Mouse (Mus musculus): Measurements from ENCODE around the gene Nsa2. TPM values are rescaled to one million over a fixed set of nuclear protein-coding genes. Genes with fewer than 3 reads are reported as not detected.

The Nsa2 gene
- polyA plus RNA-seq, 2 experiments = 36.2 to 38.2 TPM

DNA sequence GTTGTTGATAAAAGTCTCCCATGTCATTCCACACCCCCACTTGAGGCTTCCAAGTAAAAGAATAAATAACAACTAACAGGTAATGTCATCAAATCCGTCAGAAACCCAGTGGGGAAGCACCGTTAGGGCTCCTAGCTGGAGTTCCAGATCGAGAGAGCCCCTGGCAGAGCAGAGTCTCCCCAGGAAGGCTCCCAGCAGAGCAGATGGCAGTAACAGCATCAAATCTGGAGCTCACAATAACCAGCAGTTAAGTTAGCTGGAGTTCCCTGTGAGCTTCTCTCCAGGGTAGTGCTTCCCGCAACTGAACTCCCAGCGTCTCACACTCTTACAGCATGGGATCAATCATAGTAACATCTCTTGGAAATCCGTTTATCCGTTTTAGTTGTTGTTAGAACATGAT, 32.7 kb downstream of the Nsa2 start:
- no peak overlapping the region for H3K4me3 ChIP-seq (ENCODE audit: insufficient read depth in 1 of 2, low read depth in 2 of 2, low read length in 2 of 2)
- H3K27ac ChIP-seq = no peak overlapping the region
- no peak overlapping the region for H3K9ac ChIP-seq (replicated peaks)
- H3K36me3 ChIP-seq (replicated peaks; ENCODE audit: control insufficient read depth, insufficient read depth, low read depth) = no peaks in the 10 kb centered on the region
- TF ChIP-seq CTCF (IDR thresholded peaks at IDR 0.05; ENCODE audit: low read depth) = no peak
- TF ChIP-seq EP300 (IDR thresholded peaks at IDR 0.05; ENCODE audit: low read depth) = no peak
- ATAC-seq (ENCODE audit: insufficient read depth) (no peak), DNase-seq (ENCODE audit: low read depth in 3 of 3, low spot score in 3 of 3) (no peak)
- 76% methylated on average over 7 of the region's 7 CpGs for WGBS (ENCODE audit: insufficient replicate concordance)
- no peaks in the 10 kb centered on the region for H3K27me3 ChIP-seq (ENCODE audit: control insufficient read depth, insufficient read depth, low read length)
- no peaks in the 10 kb centered on the region for H3K9me3 ChIP-seq (ENCODE audit: control insufficient read depth, low read length)
- H3K4me2 ChIP-seq (ENCODE audit: low read depth) = no peak overlapping the region
- no peaks in the 10 kb centered on the region for H3K4me1 ChIP-seq (replicated peaks; ENCODE audit: control insufficient read depth in 2 of 2, insufficient read depth in 2 of 2, low read length in 1 of 2)

DNA sequence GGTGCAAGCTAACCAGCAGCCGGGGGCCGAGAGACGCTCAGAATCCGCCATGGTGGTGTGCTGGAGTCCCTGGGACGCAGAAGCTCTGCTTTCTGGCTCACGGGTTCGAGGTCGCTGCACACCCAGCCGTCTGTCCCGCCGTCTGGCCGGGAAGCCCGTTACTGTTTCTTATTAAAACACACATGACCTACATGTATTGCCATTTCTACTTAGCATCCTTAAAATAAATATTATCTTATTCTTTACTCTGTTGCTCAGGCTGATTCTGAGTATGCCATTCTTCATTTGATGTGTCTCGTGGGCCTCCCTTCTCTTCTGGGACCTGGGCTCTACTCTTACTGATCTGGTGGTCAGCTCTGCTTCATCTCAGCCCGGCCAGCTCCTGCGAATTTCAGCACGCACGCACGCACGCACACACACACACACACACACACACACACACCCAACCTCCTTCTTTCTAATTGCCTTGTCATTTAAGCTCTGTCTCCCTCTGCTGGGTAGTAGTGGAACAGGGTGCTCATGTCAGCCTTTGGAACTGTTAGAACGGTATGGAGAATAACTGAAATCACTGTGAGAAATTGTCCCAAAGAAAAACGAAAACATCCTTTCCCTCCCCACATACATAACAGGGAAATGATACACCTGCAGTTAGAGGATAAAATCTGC, 38.4 kb downstream of the Nsa2 start, which contains the start of gene Gm6169:
Gm6169 (minus strand) TSS at position 51 of the 666 bp plus-strand sequence.
- no peaks in the 10 kb centered on the region for H3K4me1 ChIP-seq (replicated peaks; ENCODE audit: control insufficient read depth in 2 of 2, insufficient read depth in 2 of 2, low read length in 1 of 2)
- WGBS (ENCODE audit: insufficient replicate concordance) = 75% methylated on average over 22 of the region's 22 CpGs
- H3K4me2 ChIP-seq (ENCODE audit: low read depth) = no peak within 1 kb of the TSS
- TF ChIP-seq CTCF (IDR thresholded peaks at IDR 0.05; ENCODE audit: low read depth) (peak; percentile 83), EP300 (IDR thresholded peaks at IDR 0.05; ENCODE audit: low read depth) (no peak)
- no peak within 1 kb of the TSS for H3K9ac ChIP-seq (replicated peaks)
- H3K27me3 ChIP-seq (ENCODE audit: control insufficient read depth, insufficient read depth, low read length) = no peaks in the 10 kb centered on the region
- H3K4me3 ChIP-seq (ENCODE audit: insufficient read depth in 1 of 2, low read depth in 2 of 2, low read length in 2 of 2) = no peak within 1 kb of the TSS
- no peaks in the 10 kb centered on the region for H3K9me3 ChIP-seq (ENCODE audit: control insufficient read depth, low read length)
- H3K27ac ChIP-seq = no peak within 1 kb of the TSS
- H3K36me3 ChIP-seq (replicated peaks; ENCODE audit: control insufficient read depth, insufficient read depth, low read depth) = no peaks in the 10 kb centered on the region
- peak in 1 of 3 experiments; percentile 29 for DNase-seq (ENCODE audit: low read depth in 3 of 3, low spot score in 3 of 3)
- 0 out of 2 replicates have a peak, but pooled peaks have one; percentile 28 for ATAC-seq (ENCODE audit: insufficient read depth)

DNA sequence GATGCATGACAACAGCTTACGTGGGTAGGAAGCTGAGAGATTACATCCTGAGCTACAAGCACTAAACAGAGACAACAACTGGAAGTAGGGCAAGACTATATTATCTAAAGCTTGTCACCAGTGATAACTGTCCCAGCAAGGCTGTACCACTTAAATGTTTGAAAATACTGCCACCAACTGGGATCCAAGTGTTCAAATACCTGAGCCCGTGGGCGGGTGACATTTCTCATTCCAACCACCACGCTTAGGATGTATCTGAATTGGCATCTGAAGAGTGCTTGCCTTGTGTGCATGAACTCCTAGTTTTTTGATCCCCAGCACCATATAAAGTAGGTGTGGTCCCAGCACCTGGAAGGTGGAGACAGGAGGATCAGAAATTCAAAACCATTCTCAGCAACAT, 42.0 kb downstream of the Nsa2 start:
- WGBS (ENCODE audit: insufficient replicate concordance) = 68% methylated on average over 4 of the region's 4 CpGs
- TF ChIP-seq EP300 (IDR thresholded peaks at IDR 0.05; ENCODE audit: low read depth) = no peak
- H3K36me3 ChIP-seq (replicated peaks; ENCODE audit: control insufficient read depth, insufficient read depth, low read depth) = no peaks in the 10 kb centered on the region
- H3K27me3 ChIP-seq (ENCODE audit: control insufficient read depth, insufficient read depth, low read length) = no peaks in the 10 kb centered on the region
- no peaks in the 10 kb centered on the region for H3K4me1 ChIP-seq (replicated peaks; ENCODE audit: control insufficient read depth in 2 of 2, insufficient read depth in 2 of 2, low read length in 1 of 2)
- no peak overlapping the region for H3K4me3 ChIP-seq (ENCODE audit: insufficient read depth in 1 of 2, low read depth in 2 of 2, low read length in 2 of 2)
- no peak for ATAC-seq (ENCODE audit: insufficient read depth)
- no peak for DNase-seq (ENCODE audit: low read depth in 3 of 3, low spot score in 3 of 3)
- no peaks in the 10 kb centered on the region for H3K9me3 ChIP-seq (ENCODE audit: control insufficient read depth, low read length)
- H3K27ac ChIP-seq = no peak overlapping the region
- H3K9ac ChIP-seq (replicated peaks) = no peak overlapping the region
- H3K4me2 ChIP-seq (ENCODE audit: low read depth) = no peak overlapping the region

DNA sequence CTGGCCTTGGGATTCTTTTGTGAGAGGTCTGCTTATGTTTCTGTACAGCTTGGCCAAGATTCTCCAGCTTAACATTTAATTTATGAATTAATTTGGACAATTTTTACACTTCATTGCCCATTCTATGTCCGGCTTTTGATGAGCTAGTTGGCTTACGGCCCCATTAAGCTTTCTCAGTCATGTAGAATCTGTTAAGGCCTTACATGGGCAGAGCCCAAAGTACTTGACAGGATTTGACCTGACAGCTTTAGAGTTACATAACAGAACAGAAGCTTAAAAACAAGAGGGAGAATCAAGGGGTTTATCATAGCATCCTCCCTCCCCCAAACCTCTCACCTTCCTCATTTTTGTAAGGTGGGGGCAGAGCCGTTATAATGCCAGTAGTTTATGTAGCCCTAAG, 49.6 kb downstream of the Nsa2 start:
- DNase-seq (ENCODE audit: low read depth in 3 of 3, low spot score in 3 of 3) = no peak
- TF ChIP-seq EP300 (IDR thresholded peaks at IDR 0.05; ENCODE audit: low read depth) (no peak), CTCF (IDR thresholded peaks at IDR 0.05; ENCODE audit: low read depth) (no peak)
- H3K4me1 ChIP-seq (replicated peaks; ENCODE audit: control insufficient read depth in 2 of 2, insufficient read depth in 2 of 2, low read length in 1 of 2) = peaks cover 8 to 9% of the 10 kb centered on the region in 2 experiments; a peak in 3 of 4 replicates
- no peak overlapping the region for H3K27ac ChIP-seq
- H3K27me3 ChIP-seq (ENCODE audit: control insufficient read depth, insufficient read depth, low read length) = no peaks in the 10 kb centered on the region
- no peaks in the 10 kb centered on the region for H3K9me3 ChIP-seq (ENCODE audit: control insufficient read depth, low read length)
- 75% methylated on average over 3 of the region's 3 CpGs for WGBS (ENCODE audit: insufficient replicate concordance)
- H3K9ac ChIP-seq (replicated peaks) = no peak overlapping the region
- no peak for ATAC-seq (ENCODE audit: insufficient read depth)
- H3K36me3 ChIP-seq (replicated peaks; ENCODE audit: control insufficient read depth, insufficient read depth, low read depth) = no peaks in the 10 kb centered on the region
- no peak overlapping the region for H3K4me2 ChIP-seq (ENCODE audit: low read depth)
- H3K4me3 ChIP-seq (ENCODE audit: insufficient read depth in 1 of 2, low read depth in 2 of 2, low read length in 2 of 2) = no peak overlapping the region

DNA sequence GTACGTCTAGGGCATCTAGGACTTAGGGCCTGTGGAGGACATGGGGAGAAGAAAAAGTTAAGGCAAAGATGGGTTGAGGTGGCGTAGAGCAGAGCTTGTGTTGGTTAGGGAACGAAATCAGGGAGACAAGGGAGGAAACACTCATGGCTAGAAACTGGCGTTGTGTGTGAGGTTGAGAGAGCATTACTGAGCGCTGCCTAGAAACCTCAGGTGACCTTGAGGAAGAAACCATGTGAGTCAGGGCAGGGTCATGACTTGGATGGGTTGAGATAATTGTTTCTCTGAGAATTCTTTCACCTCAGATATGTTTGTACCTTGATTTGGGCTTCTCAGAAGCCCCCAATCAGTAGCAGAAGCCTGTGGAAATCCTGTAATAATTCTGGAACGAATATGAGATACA, 50.3 kb downstream of the Nsa2 start:
- no peak overlapping the region for H3K4me3 ChIP-seq (ENCODE audit: insufficient read depth in 1 of 2, low read depth in 2 of 2, low read length in 2 of 2)
- peaks cover 13 to 15% of the 10 kb centered on the region in 2 experiments for H3K4me1 ChIP-seq (replicated peaks; ENCODE audit: control insufficient read depth in 2 of 2, insufficient read depth in 2 of 2, low read length in 1 of 2)
- TF ChIP-seq CTCF (IDR thresholded peaks at IDR 0.05; ENCODE audit: low read depth) (no peak), EP300 (IDR thresholded peaks at IDR 0.05; ENCODE audit: low read depth) (no peak)
- no peak for ATAC-seq (ENCODE audit: insufficient read depth)
- no peak overlapping the region; the same call in 1 of the 2 replicates for H3K27ac ChIP-seq
- H3K9ac ChIP-seq (replicated peaks) = no peak overlapping the region
- no peaks in the 10 kb centered on the region for H3K36me3 ChIP-seq (replicated peaks; ENCODE audit: control insufficient read depth, insufficient read depth, low read depth)
- WGBS (ENCODE audit: insufficient replicate concordance) = 81% methylated on average over 6 of the region's 6 CpGs
- no peak for DNase-seq (ENCODE audit: low read depth in 3 of 3, low spot score in 3 of 3)
- no peaks in the 10 kb centered on the region for H3K9me3 ChIP-seq (ENCODE audit: control insufficient read depth, low read length)
- no peaks in the 10 kb centered on the region for H3K27me3 ChIP-seq (ENCODE audit: control insufficient read depth, insufficient read depth, low read length)
- H3K4me2 ChIP-seq (ENCODE audit: low read depth) = no peak overlapping the region
